Mouse (Mus musculus): Measurements from ENCODE around the gene Dzip1l.

- TF ChIP-seq CTCF (IDR thresholded peaks at IDR 0.05; ENCODE audit: low read depth) (no peak), EP300 (IDR thresholded peaks at IDR 0.05; ENCODE audit: low read depth) (no peak)
Observed at GRCm38 (mm10) chr9:99636776-99637175, 7.5 kb downstream of the Dzip1l start.

All from liver, embryonic 14.5 days (tissue).